Mouse (Mus musculus) stomach, embryonic 16.5 days (tissue): Measurements from ENCODE around the gene Acot8. TPM values are rescaled to one million over a fixed set of nuclear protein-coding genes. Genes with fewer than 3 reads are reported as not detected.
A peak's percentile ranks its signal among the peaks of the same experiment; 100 is the strongest.

Experiments used
- ATAC-seq: fragments of 200-750 bp; cut with Nextera tagmentation; 2 replicates; pipeline ENCODE4 v1.8.0; 2017; ENCODE audit warnings: moderate number of reproducible peaks, moderate TSS enrichment; ENCODE audit not compliant: insufficient read depth, low FRiP score
- H3K27ac ChIP-seq: fragments of 300-500 bp; sonication (generic); 2 replicates; pipeline ENCODE4 v1.5.1; 2014; ENCODE audit warnings: low read length
- H3K27me3 ChIP-seq: fragments of 300-500 bp; sonication (generic); 2 replicates; pipeline ENCODE4 v1.6.1; 2014; ENCODE audit warnings: low read length, control low read depth, mixed read lengths; ENCODE audit not compliant: control insufficient read depth, insufficient read depth
- H3K36me3 ChIP-seq: fragments of 300-500 bp; sonication (generic); 2 replicates; pipeline ENCODE4 v1.6.1; 2014; ENCODE audit warnings: low read length; ENCODE audit not compliant: control insufficient read depth, insufficient read depth
- H3K4me1 ChIP-seq: fragments of 300-500 bp; sonication (generic); 2 replicates; pipeline ENCODE4 v1.6.1; 2014; ENCODE audit warnings: low read length, control low read depth, mixed read lengths; ENCODE audit not compliant: control insufficient read depth, insufficient read depth
- H3K4me2 ChIP-seq: fragments of 300-500 bp; sonication (generic); 2 replicates; pipeline ENCODE4 v1.6.1; 2014; ENCODE audit warnings: low read depth, low read length, mixed read lengths
- H3K4me3 ChIP-seq: fragments of 300-500 bp; sonication (generic); replicated peaks from 2 replicates; pipeline ENCODE4 v1.5.1; 2014; ENCODE audit warnings: mild to moderate bottlenecking, low read length
- H3K9ac ChIP-seq: fragments of 300-500 bp; sonication (generic); 2 replicates; pipeline ENCODE4 v1.6.1; 2014; ENCODE audit warnings: low read length
- H3K9me3 ChIP-seq: fragments of 300-500 bp; sonication (generic); replicated peaks from 2 replicates; pipeline ENCODE4 v1.6.1; 2016; ENCODE audit warnings: low read length, control low read depth; ENCODE audit not compliant: control insufficient read depth
- WGBS: fragments of 180-500 bp; shearing (Covaris S2); extraction: QIAGEN DNeasy Blood & Tissue Kit; methylation state at CpG from one replicate; pipeline ENCODE4 v1.1.7; 2014; 5-methylcytosine and 5-hydroxymethylcytosine counted together
- polyA plus RNA-seq: library from polyadenylated mRNA; unstranded; fragments of >200 nt; fragmentation: Nextera tagmentation; extraction: Ambion mirVana; gene quantifications from 2 replicates; pipeline ENCODE4 v1.2.1, GENCODE M21; 2015

Gene Acot8
- polyA plus RNA-seq, 1 experiment from 2014 or later, result 23.8 TPM

GRCm38 (mm10) chr2:164788411-164788810 is 16.3 kb downstream of the Acot8 start:
- no peak for ATAC-seq
- peaks cover 19% of the 10 kb centered on the region for H3K4me1 ChIP-seq
- no peaks in the 10 kb centered on the region for H3K9me3 ChIP-seq
- H3K27me3 ChIP-seq, result no peaks in the 10 kb centered on the region
- H3K27ac ChIP-seq, result no peak overlapping the region; the same call in 1 of the 2 replicates
- 42% methylated on average over 4 of the region's 4 CpGs for WGBS
- no peak overlapping the region for H3K4me2 ChIP-seq
- peak overlapping the region; percentile 55; the same call in 1 of the 2 replicates for H3K9ac ChIP-seq
- H3K4me3 ChIP-seq, result no peak overlapping the region
- peaks cover 11% of the 10 kb centered on the region; the same call in 1 of the 2 replicates for H3K36me3 ChIP-seq

- no peaks in the 10 kb centered on the region for H3K9me3 ChIP-seq
- H3K4me1 ChIP-seq, result peaks cover 19% of the 10 kb centered on the region
- H3K27me3 ChIP-seq, result no peaks in the 10 kb centered on the region
- peaks cover 11% of the 10 kb centered on the region; the same call in 1 of the 2 replicates for H3K36me3 ChIP-seq
- no peak overlapping the region for H3K9ac ChIP-seq
- ATAC-seq, result no peak
- no peak overlapping the region for H3K27ac ChIP-seq
- 85% methylated on average over 10 of the region's 10 CpGs for WGBS
- H3K4me3 ChIP-seq, result no peak overlapping the region
- H3K4me2 ChIP-seq, result peak overlapping the region; percentile 89; the same call in 1 of the 2 replicates
Observed at GRCm38 (mm10) chr2:164787779-164788178, 16.9 kb downstream of the Acot8 start.

- H3K9ac ChIP-seq, result peak overlapping the region; percentile 90
Observed at GRCm38 (mm10) chr2:164787032-164787431, 17.6 kb downstream of the Acot8 start.

GRCm38 (mm10) chr2:164786388-164786885 is 18.2 kb downstream of the Acot8 start:
- H3K9ac ChIP-seq, result peak overlapping the region; percentile 90
- no peaks in the 10 kb centered on the region for H3K27me3 ChIP-seq
- H3K36me3 ChIP-seq, result no peaks in the 10 kb centered on the region
- H3K4me3 ChIP-seq, result peak overlapping the region; percentile 74
- H3K4me1 ChIP-seq, result peaks cover 19% of the 10 kb centered on the region
- peak overlapping the region; percentile 96 for H3K27ac ChIP-seq
- no peaks in the 10 kb centered on the region for H3K9me3 ChIP-seq
- WGBS, result 9% methylated on average over 15 of the region's 15 CpGs
- peak overlapping the region; percentile 89 for H3K4me2 ChIP-seq
- no peak for ATAC-seq

More at GRCm38 (mm10) chr2:164787032-164787431, 17.6 kb downstream of the Acot8 start:
- H3K4me1 ChIP-seq, result peaks cover 19% of the 10 kb centered on the region
- peak overlapping the region; percentile 74 for H3K4me3 ChIP-seq
- H3K27me3 ChIP-seq, result no peaks in the 10 kb centered on the region
- H3K27ac ChIP-seq, result peak overlapping the region; percentile 96; the same call in 1 of the 2 replicates
- 83% methylated on average over 3 of the region's 3 CpGs for WGBS
- ATAC-seq, result no peak
- no peaks in the 10 kb centered on the region for H3K9me3 ChIP-seq
- 0 out of 2 replicates have a peak, but pooled peaks cover 6% of the 10 kb centered on the region for H3K36me3 ChIP-seq
- peak overlapping the region; percentile 89 for H3K4me2 ChIP-seq

- no peaks in the 10 kb centered on the region for H3K9me3 ChIP-seq
- H3K4me1 ChIP-seq, result peaks cover 19% of the 10 kb centered on the region
- H3K4me3 ChIP-seq, result peak within 1 kb of the TSS; percentile 74
- peak within 1 kb of the TSS; percentile 89 for H3K4me2 ChIP-seq
- no peaks in the 10 kb centered on the region for H3K27me3 ChIP-seq
- H3K36me3 ChIP-seq, result no peaks in the 10 kb centered on the region
- H3K27ac ChIP-seq, result peak within 1 kb of the TSS; percentile 96
- peak within 1 kb of the TSS; percentile 90 for H3K9ac ChIP-seq
- ATAC-seq, result peak; percentile 96
- under 1% methylated on average over 80 of the region's 89 CpGs for WGBS
Observed at GRCm38 (mm10) chr2:164785481-164786387, 18.9 kb downstream of the Acot8 start, which contains the start of gene Snx21. Gene Snx21, plus strand, starts transcription at chr2:164785823.

GRCm38 (mm10) chr2:164784869-164785420 is 19.7 kb downstream of the Acot8 start:
- ATAC-seq, result no peak
- Histone ChIP-seq H3K9me3 (no peaks in the 10 kb centered on the region), H3K27ac (peak overlapping the region; percentile 96), H3K9ac (peak overlapping the region; percentile 90), H3K4me3 (peak overlapping the region; percentile 74), H3K4me1 (peaks cover 19% of the 10 kb centered on the region), H3K27me3 (no peaks in the 10 kb centered on the region), H3K4me2 (peak overlapping the region; percentile 89), H3K36me3 (no peaks in the 10 kb centered on the region)
- 9% methylated on average over 7 of the region's 7 CpGs for WGBS

GRCm38 (mm10) chr2:164783926-164784581 is 20.6 kb downstream of the Acot8 start:
- Histone ChIP-seq H3K4me3 (no peak overlapping the region), H3K36me3 (no peaks in the 10 kb centered on the region), H3K4me1 (peaks cover 19% of the 10 kb centered on the region), H3K4me2 (peak overlapping the region; percentile 89; the same call in 1 of the 2 replicates), H3K27ac (no peak overlapping the region), H3K9ac (no peak overlapping the region), H3K9me3 (no peaks in the 10 kb centered on the region), H3K27me3 (no peaks in the 10 kb centered on the region)
- WGBS, result 69% methylated on average over 7 of the region's 7 CpGs
- no peak for ATAC-seq

- no peaks in the 10 kb centered on the region for H3K36me3 ChIP-seq
- H3K4me1 ChIP-seq, result peaks cover 10% of the 10 kb centered on the region
- WGBS, result 68% methylated on average over 4 of the region's 4 CpGs
- H3K9me3 ChIP-seq, result no peaks in the 10 kb centered on the region
- no peak for ATAC-seq
- no peak overlapping the region for H3K4me2 ChIP-seq
- no peak overlapping the region for H3K27ac ChIP-seq
- no peak overlapping the region for H3K9ac ChIP-seq
- H3K4me3 ChIP-seq, result no peak overlapping the region
- H3K27me3 ChIP-seq, result no peaks in the 10 kb centered on the region
Observed at GRCm38 (mm10) chr2:164781876-164782275, 22.8 kb downstream of the Acot8 start.
